Mouse (Mus musculus) heart, embryonic 15.5 days (tissue): ENCODE measurements around the gene Bcat2. TPM values are rescaled to one million over a fixed set of nuclear protein-coding genes. Genes with fewer than 3 reads are reported as not detected.

Experiments used
- ATAC-seq: fragments of 200-750 bp; cut with Nextera tagmentation; replicated peaks from 2 replicates; pipeline ENCODE4 v1.8.0; 2017; ENCODE audit warnings: low read depth, moderate TSS enrichment; ENCODE audit not compliant: insufficient number of reproducible peaks, insufficient read depth, low FRiP score
- H3K27ac ChIP-seq: fragments of 300-500 bp; sonication (generic); 2 replicates; pipeline ENCODE4 v1.5.1; 2015; ENCODE audit warnings: mild to moderate bottlenecking, inconsistent platforms
- H3K27me3 ChIP-seq: fragments of 300-500 bp; sonication (generic); 2 replicates; pipeline ENCODE4 v1.6.1; 2015; ENCODE audit warnings: inconsistent platforms
- H3K36me3 ChIP-seq: fragments of 300-500 bp; sonication (generic); 2 replicates; pipeline ENCODE4 v1.6.1; 2015; ENCODE audit warnings: mild to moderate bottlenecking, inconsistent platforms
- H3K4me1 ChIP-seq: fragments of 300-500 bp; sonication (generic); replicated peaks from 2 replicates; pipeline ENCODE4 v1.6.1; 2015; ENCODE audit warnings: inconsistent platforms
- H3K4me2 ChIP-seq: fragments of 300-500 bp; sonication (generic); 2 replicates; pipeline ENCODE4 v1.6.1; 2015; ENCODE audit warnings: inconsistent platforms, mild to moderate bottlenecking, moderate library complexity
- H3K4me3 ChIP-seq: fragments of 300-500 bp; sonication (generic); 2 replicates; pipeline ENCODE4 v1.5.1; 2015; ENCODE audit warnings: mild to moderate bottlenecking, inconsistent platforms
- H3K9ac ChIP-seq: fragments of 300-500 bp; sonication (generic); 2 replicates; pipeline ENCODE4 v1.6.1; 2015; ENCODE audit warnings: mild to moderate bottlenecking, inconsistent platforms
- H3K9me3 ChIP-seq: fragments of 300-500 bp; sonication (generic); replicated peaks from 2 replicates; pipeline ENCODE4 v1.6.1; 2016; ENCODE audit warnings: inconsistent platforms
- WGBS: fragments of 180-500 bp; shearing (Covaris S2); methylation state at CpG from one replicate; pipeline ENCODE4 v1.1.7; 2015; ENCODE audit warnings: mixed read lengths; 5-methylcytosine and 5-hydroxymethylcytosine counted together
- polyA plus RNA-seq: library from polyadenylated mRNA; unstranded; fragments of >200 nt; fragmentation: Nextera tagmentation; extraction: Ambion mirVana; gene quantifications from 2 replicates; pipeline ENCODE4 v1.2.1, GENCODE M21; 2015

The Bcat2 gene
- polyA plus RNA-seq, 1 experiment from 2014 or later: 79.4 TPM

GRCm38 (mm10) chr7:45553519-45553918 is 16.4 kb upstream of the Bcat2 start:
- Histone ChIP-seq H3K4me3 (no peak overlapping the region), H3K36me3 (no peaks in the 10 kb centered on the region), H3K9ac (no peak overlapping the region), H3K27me3 (no peaks in the 10 kb centered on the region), H3K4me2 (no peak overlapping the region), H3K27ac (no peak overlapping the region), H3K9me3 (no peaks in the 10 kb centered on the region), H3K4me1 (no peaks in the 10 kb centered on the region)
- WGBS: 55% methylated on average over 8 of the region's 8 CpGs
- no peak for ATAC-seq

GRCm38 (mm10) chr7:45553990-45554389 is 16.0 kb upstream of the Bcat2 start:
- Histone ChIP-seq H3K4me2 (no peak overlapping the region), H3K4me1 (no peaks in the 10 kb centered on the region), H3K27me3 (no peaks in the 10 kb centered on the region), H3K36me3 (no peaks in the 10 kb centered on the region), H3K4me3 (no peak overlapping the region), H3K27ac (no peak overlapping the region), H3K9ac (no peak overlapping the region), H3K9me3 (no peaks in the 10 kb centered on the region)
- WGBS: 91% methylated on average over 2 of the region's 2 CpGs
- no peak for ATAC-seq

GRCm38 (mm10) chr7:45554744-45555143 is 15.2 kb upstream of the Bcat2 start, which contains the start of gene Hsd17b14:
Gene Hsd17b14, plus strand, starts transcription at chr7:45554893.
- WGBS: 43% methylated on average over 8 of the region's 8 CpGs
- Histone ChIP-seq H3K9ac (no peak within 1 kb of the TSS), H3K9me3 (no peaks in the 10 kb centered on the region), H3K27me3 (no peaks in the 10 kb centered on the region), H3K36me3 (no peaks in the 10 kb centered on the region), H3K4me3 (no peak within 1 kb of the TSS), H3K4me1 (no peaks in the 10 kb centered on the region), H3K27ac (no peak within 1 kb of the TSS), H3K4me2 (no peak within 1 kb of the TSS)
- ATAC-seq: no peak

GRCm38 (mm10) chr7:45555787-45556186 is 14.2 kb upstream of the Bcat2 start:
- H3K9ac ChIP-seq: no peak overlapping the region
- no peak overlapping the region for H3K27ac ChIP-seq
- no peak for ATAC-seq
- H3K4me3 ChIP-seq: no peak overlapping the region
- no peak overlapping the region for H3K4me2 ChIP-seq
- no peaks in the 10 kb centered on the region for H3K4me1 ChIP-seq
- no peaks in the 10 kb centered on the region for H3K36me3 ChIP-seq
- no peaks in the 10 kb centered on the region for H3K9me3 ChIP-seq
- 20% methylated on average over 8 of the region's 8 CpGs for WGBS
- no peaks in the 10 kb centered on the region for H3K27me3 ChIP-seq

GRCm38 (mm10) chr7:45558907-45559306 is 11.0 kb upstream of the Bcat2 start:
- H3K9ac ChIP-seq: no peak overlapping the region
- no peak for ATAC-seq
- H3K4me1 ChIP-seq: peaks cover 13% of the 10 kb centered on the region
- no peaks in the 10 kb centered on the region for H3K9me3 ChIP-seq
- no peaks in the 10 kb centered on the region for H3K27me3 ChIP-seq
- no peak overlapping the region for H3K4me3 ChIP-seq
- WGBS: 43% methylated on average over 6 of the region's 6 CpGs
- no peak overlapping the region for H3K27ac ChIP-seq
- H3K4me2 ChIP-seq: no peak overlapping the region
- H3K36me3 ChIP-seq: no peaks in the 10 kb centered on the region

- Histone ChIP-seq H3K27ac (no peak overlapping the region), H3K4me1 (peaks cover 13% of the 10 kb centered on the region), H3K4me2 (no peak overlapping the region), H3K36me3 (no peaks in the 10 kb centered on the region), H3K9ac (no peak overlapping the region), H3K9me3 (no peaks in the 10 kb centered on the region), H3K4me3 (no peak overlapping the region), H3K27me3 (no peaks in the 10 kb centered on the region)
- 82% methylated on average over 7 of the region's 7 CpGs for WGBS
- no peak for ATAC-seq
Observed at GRCm38 (mm10) chr7:45560241-45560640, 9.7 kb upstream of the Bcat2 start.

- peak overlapping the region; percentile 29; the same call in 1 of the 2 replicates for H3K4me2 ChIP-seq
- H3K27ac ChIP-seq: no peak overlapping the region
- no peaks in the 10 kb centered on the region for H3K9me3 ChIP-seq
- no peak overlapping the region for H3K9ac ChIP-seq
- no peak overlapping the region for H3K4me3 ChIP-seq
- WGBS: 19% methylated on average over 17 of the region's 17 CpGs
- ATAC-seq: peak; percentile 45; the same call in 1 of the 2 replicates
- no peaks in the 10 kb centered on the region for H3K36me3 ChIP-seq
- no peaks in the 10 kb centered on the region for H3K27me3 ChIP-seq
- peaks cover 13% of the 10 kb centered on the region for H3K4me1 ChIP-seq
Observed at GRCm38 (mm10) chr7:45560843-45561623, 8.9 kb upstream of the Bcat2 start.

- no peak overlapping the region for H3K4me3 ChIP-seq
- no peaks in the 10 kb centered on the region for H3K27me3 ChIP-seq
- H3K4me2 ChIP-seq: peak overlapping the region; percentile 29
- H3K36me3 ChIP-seq: no peaks in the 10 kb centered on the region
- H3K9me3 ChIP-seq: no peaks in the 10 kb centered on the region
- no peak overlapping the region for H3K9ac ChIP-seq
- WGBS: 47% methylated on average over 12 of the region's 12 CpGs
- ATAC-seq: no peak; the same call in 1 of the 2 replicates
- H3K4me1 ChIP-seq: peaks cover 13% of the 10 kb centered on the region
- no peak overlapping the region for H3K27ac ChIP-seq
Observed at GRCm38 (mm10) chr7:45561624-45562520, 8.1 kb upstream of the Bcat2 start.

GRCm38 (mm10) chr7:45564811-45565210 is 5.1 kb upstream of the Bcat2 start:
- Histone ChIP-seq H3K4me2 (no peak overlapping the region), H3K27me3 (no peaks in the 10 kb centered on the region), H3K4me1 (peaks cover 28% of the 10 kb centered on the region), H3K27ac (no peak overlapping the region), H3K9me3 (no peaks in the 10 kb centered on the region), H3K4me3 (no peak overlapping the region), H3K9ac (no peak overlapping the region), H3K36me3 (no peaks in the 10 kb centered on the region)
- 75% methylated on average over 2 of the region's 2 CpGs for WGBS
- ATAC-seq: no peak

GRCm38 (mm10) chr7:45565446-45565845 is 4.5 kb upstream of the Bcat2 start:
- Histone ChIP-seq H3K4me1 (peaks cover 30% of the 10 kb centered on the region), H3K27ac (no peak overlapping the region), H3K36me3 (no peaks in the 10 kb centered on the region), H3K4me3 (no peak overlapping the region), H3K9ac (no peak overlapping the region), H3K27me3 (no peaks in the 10 kb centered on the region), H3K9me3 (no peaks in the 10 kb centered on the region), H3K4me2 (no peak overlapping the region)
- 86% methylated on average over 9 of the region's 9 CpGs for whole genome bisulfite sequencing
- ATAC-seq: no peak

GRCm38 (mm10) chr7:45567112-45567779 is 2.7 kb upstream of the Bcat2 start:
- no peak for ATAC-seq
- Histone ChIP-seq H3K9me3 (no peaks in the 10 kb centered on the region), H3K4me3 (0 out of 2 replicates have a peak overlapping the region, but pooled peaks have one; percentile 52), H3K36me3 (no peaks in the 10 kb centered on the region), H3K9ac (peak overlapping the region; percentile 51; the same call in 1 of the 2 replicates), H3K4me2 (peak overlapping the region; percentile 75), H3K27me3 (no peaks in the 10 kb centered on the region), H3K27ac (peak overlapping the region; percentile 88), H3K4me1 (peaks cover 31% of the 10 kb centered on the region)
- 65% methylated on average over 8 of the region's 8 CpGs for WGBS
